Mouse (Mus musculus) kidney, postnatal 0 days (tissue): ENCODE results near the gene Cmpk1. TPM values are rescaled to one million over a fixed set of nuclear protein-coding genes. Genes with fewer than 3 reads are reported as not detected.
A peak's percentile ranks its signal among the peaks of the same experiment; 100 is the strongest.

Experiments
- ATAC-seq: fragments of 200-750 bp; cut with Nextera tagmentation; replicated peaks from 2 replicates; pipeline ENCODE4 v1.8.0; 2017; ENCODE audit warnings: low read depth, moderate number of reproducible peaks, moderate TSS enrichment, moderate library complexity; ENCODE audit not compliant: low FRiP score
- DNase-seq: peaks from one replicate; pipeline ENCODE4 v3.0.0-alpha.2; 2016; ENCODE audit warnings: low spot score
- H3K27ac ChIP-seq: fragments of 300-500 bp; sonication (generic); 2 replicates; pipeline ENCODE4 v1.5.1; 2014; ENCODE audit warnings: mild to moderate bottlenecking
- H3K27me3 ChIP-seq: fragments of 300-500 bp; sonication (generic); 2 replicates; pipeline ENCODE4 v1.6.1; 2014; ENCODE audit warnings: low read length, mixed read lengths; ENCODE audit not compliant: insufficient read depth
- H3K36me3 ChIP-seq: fragments of 300-500 bp; sonication (generic); 2 replicates; pipeline ENCODE4 v1.6.1; 2014; ENCODE audit warnings: low read length, mixed read lengths; ENCODE audit not compliant: insufficient read depth
- H3K4me1 ChIP-seq: fragments of 300-500 bp; sonication (generic); replicated peaks from 2 replicates; pipeline ENCODE4 v1.6.1; 2014; ENCODE audit warnings: antibody characterized with exemption, low read length, mixed read lengths; ENCODE audit not compliant: insufficient read depth
- H3K4me2 ChIP-seq: fragments of 300-500 bp; sonication (generic); 2 replicates; pipeline ENCODE4 v1.6.1; 2014; ENCODE audit warnings: mild to moderate bottlenecking, low read length, moderate library complexity, mixed read lengths
- H3K4me3 ChIP-seq: fragments of 300-500 bp; sonication (generic); replicated peaks from 2 replicates; pipeline ENCODE4 v1.5.1; 2014; ENCODE audit warnings: low read depth, low read length
- H3K9ac ChIP-seq: fragments of 300-500 bp; sonication (generic); 2 replicates; pipeline ENCODE4 v1.6.1; 2014; ENCODE audit warnings: low read depth, low read length
- H3K9me3 ChIP-seq: fragments of 300-500 bp; sonication (generic); replicated peaks from 2 replicates; pipeline ENCODE4 v1.6.1; 2016; ENCODE audit warnings: low read length, inconsistent platforms, mixed read lengths
- CTCF ChIP-seq: IDR thresholded peaks from 2 replicates; pipeline ENCODE4 v1.5.1; 2016; ENCODE audit warnings: antibody characterized with exemption, low read depth, mild to moderate bottlenecking, moderate library complexity
- WGBS: fragments of 180-500 bp; shearing (Covaris S2); extraction: QIAGEN DNeasy Blood & Tissue Kit; methylation state at CpG from one replicate; pipeline ENCODE4 v1.1.7; 2014; 5-methylcytosine and 5-hydroxymethylcytosine counted together
- polyA plus RNA-seq: library from polyadenylated mRNA; unstranded; fragments of >200 nt; fragmentation: Nextera tagmentation; extraction: Ambion mirVana; gene quantifications from 2 replicates; pipeline ENCODE4 v1.2.1, GENCODE M21; 2015

Cmpk1 gene
- polyA plus RNA-seq, 1 experiment from 2014 or later, result 132 TPM

DNA sequence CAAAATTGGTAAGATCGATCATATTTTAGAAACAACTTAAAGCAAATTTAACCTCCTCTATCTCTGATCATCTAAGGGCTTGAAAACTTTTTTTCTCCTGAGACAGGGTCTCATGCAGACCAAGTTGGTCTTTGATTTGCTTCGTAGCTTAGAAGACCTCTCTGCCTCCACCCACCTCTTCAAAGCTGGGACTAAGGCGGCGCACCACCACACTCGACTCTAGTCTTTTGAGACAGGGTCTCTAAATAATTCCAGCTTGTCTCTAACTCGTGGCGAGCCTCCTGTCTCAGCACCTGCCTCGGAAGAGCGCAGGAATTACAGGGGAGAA is 12.4 kb upstream of the Cmpk1 start:
- no peaks in the 10 kb centered on the region; the same call in 1 of the 2 replicates for H3K4me1 ChIP-seq
- no peaks in the 10 kb centered on the region for H3K27me3 ChIP-seq
- H3K9ac ChIP-seq, result peak overlapping the region; percentile 60
- no peak for DNase-seq
- TF ChIP-seq CTCF, result no peak
- ATAC-seq, result no peak
- 8% methylated on average over 9 of the region's 9 CpGs for WGBS
- H3K4me2 ChIP-seq, result peak overlapping the region; percentile 80
- peak overlapping the region; percentile 51 for H3K4me3 ChIP-seq
- H3K27ac ChIP-seq, result peak overlapping the region; percentile 92
- no peaks in the 10 kb centered on the region for H3K36me3 ChIP-seq
- H3K9me3 ChIP-seq, result no peaks in the 10 kb centered on the region

DNA sequence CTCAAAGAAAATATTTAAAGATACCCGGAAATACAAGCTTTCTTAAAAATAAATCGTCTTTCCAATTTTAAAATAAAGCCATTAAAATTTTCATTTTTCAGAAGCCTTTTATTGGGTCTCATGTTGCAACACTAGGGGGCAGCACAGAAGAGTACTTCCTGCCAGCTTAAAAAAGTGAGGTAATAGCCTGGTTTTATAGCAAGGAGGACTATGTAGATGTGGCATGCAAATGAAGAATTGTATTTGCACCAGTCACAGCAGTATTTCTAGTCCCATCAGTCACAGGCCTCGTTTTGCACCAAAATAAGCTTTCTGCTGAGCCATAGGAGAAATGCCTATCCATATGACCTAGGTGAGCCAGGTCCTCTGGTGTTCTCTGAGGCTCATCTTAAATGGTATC is 10.0 kb upstream of the Cmpk1 start:
- DNase-seq (peak; percentile 46), ATAC-seq (no peak)
- Histone ChIP-seq H3K27ac (no peak overlapping the region), H3K4me2 (no peak overlapping the region), H3K4me1 (no peaks in the 10 kb centered on the region; the same call in 1 of the 2 replicates), H3K9ac (no peak overlapping the region), H3K36me3 (no peaks in the 10 kb centered on the region), H3K9me3 (no peaks in the 10 kb centered on the region), H3K27me3 (no peaks in the 10 kb centered on the region), H3K4me3 (no peak overlapping the region)
- TF ChIP-seq CTCF, result peak; percentile 65
- 64% methylated on average over 3 of the region's 3 CpGs for WGBS

DNA sequence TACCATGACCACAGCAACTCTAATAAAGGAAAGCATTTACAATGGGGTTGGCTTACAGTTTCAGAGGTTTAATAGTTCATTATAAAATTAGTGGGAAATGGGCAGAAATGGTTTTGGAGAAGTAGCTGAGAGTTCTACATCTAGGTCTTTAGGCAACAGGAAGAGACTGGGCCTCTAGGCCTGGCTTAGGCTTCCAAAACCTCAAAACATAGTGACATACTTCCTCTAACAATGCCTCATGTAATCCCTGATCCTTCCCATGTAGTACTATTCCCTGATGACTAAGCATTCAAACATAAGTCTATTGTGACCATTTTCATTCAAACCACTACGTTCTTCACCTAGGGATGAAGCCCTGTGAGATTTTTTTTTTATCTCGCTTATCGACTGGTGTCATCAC is 7.2 kb upstream of the Cmpk1 start:
- ATAC-seq (no peak), DNase-seq (no peak)
- no peaks in the 10 kb centered on the region for H3K36me3 ChIP-seq
- no peaks in the 10 kb centered on the region for H3K9me3 ChIP-seq
- WGBS, result 87% methylated on average over 3 of the region's 3 CpGs
- no peak overlapping the region for H3K4me3 ChIP-seq
- no peaks in the 10 kb centered on the region for H3K27me3 ChIP-seq
- H3K4me2 ChIP-seq, result no peak overlapping the region
- no peak overlapping the region for H3K9ac ChIP-seq
- no peak overlapping the region for H3K27ac ChIP-seq
- no peaks in the 10 kb centered on the region for H3K4me1 ChIP-seq
- TF ChIP-seq CTCF, result no peak

DNA sequence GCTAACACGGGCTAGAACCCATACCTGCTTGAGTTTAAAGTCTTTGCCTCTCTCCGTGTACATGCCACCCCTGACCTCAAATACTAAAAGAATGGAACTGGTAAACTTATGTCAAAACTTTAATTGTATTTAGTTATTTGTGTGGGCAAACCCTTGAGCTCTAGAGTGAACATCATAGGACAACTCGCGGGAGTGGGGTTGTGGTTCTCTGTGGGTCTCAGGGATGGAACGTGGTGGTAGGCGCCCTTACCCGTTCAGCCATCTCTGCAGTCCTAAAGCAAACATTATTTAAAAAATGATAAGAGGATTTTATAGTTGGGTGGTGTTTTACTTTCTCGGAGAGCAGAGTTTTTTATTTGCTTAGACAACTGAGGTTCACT is 840 bp downstream of the Cmpk1 start:
- Histone ChIP-seq H3K27me3 (no peaks in the 10 kb centered on the region), H3K4me3 (peak overlapping the region; percentile 87), H3K9me3 (no peaks in the 10 kb centered on the region), H3K9ac (peak overlapping the region; percentile 94), H3K27ac (peak overlapping the region; percentile 99), H3K4me1 (peaks cover 3% of the 10 kb centered on the region; the same call in 1 of the 2 replicates), H3K4me2 (peak overlapping the region; percentile 71), H3K36me3 (no peaks in the 10 kb centered on the region)
- no peak for TF ChIP-seq CTCF
- DNase-seq (peak; percentile 27), ATAC-seq (no peak)
- WGBS, result under 1% methylated on average over 8 of the region's 8 CpGs

DNA sequence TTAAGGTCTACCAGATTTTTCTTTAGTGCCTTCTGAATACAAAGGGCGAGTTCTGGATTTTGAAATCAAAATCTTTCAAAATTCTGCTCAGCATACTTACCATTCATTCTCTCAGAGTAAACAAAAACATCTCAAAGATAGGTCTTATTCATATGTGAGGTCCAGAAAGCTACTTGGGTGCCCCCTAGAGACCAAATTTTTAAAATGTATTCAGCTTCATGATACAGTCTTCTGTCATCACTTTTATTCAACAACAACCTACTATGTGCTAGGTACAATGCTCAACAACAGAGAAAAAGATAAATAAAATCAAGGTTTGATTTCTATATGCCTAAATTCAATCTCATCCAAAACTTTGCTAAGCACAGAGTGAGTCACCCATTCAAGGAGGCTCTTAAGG is 4.0 kb downstream of the Cmpk1 start:
- no peak for ATAC-seq
- Histone ChIP-seq H3K4me1 (peaks cover 3% of the 10 kb centered on the region; the same call in 1 of the 2 replicates), H3K27ac (no peak overlapping the region), H3K9me3 (no peaks in the 10 kb centered on the region), H3K9ac (no peak overlapping the region), H3K27me3 (no peaks in the 10 kb centered on the region), H3K36me3 (no peaks in the 10 kb centered on the region), H3K4me2 (no peak overlapping the region), H3K4me3 (no peak overlapping the region)
- peak; percentile 31 for DNase-seq
- peak; percentile 59 for TF ChIP-seq CTCF
- WGBS, result 91% methylated on average over 1 of the region's 1 CpGs

DNA sequence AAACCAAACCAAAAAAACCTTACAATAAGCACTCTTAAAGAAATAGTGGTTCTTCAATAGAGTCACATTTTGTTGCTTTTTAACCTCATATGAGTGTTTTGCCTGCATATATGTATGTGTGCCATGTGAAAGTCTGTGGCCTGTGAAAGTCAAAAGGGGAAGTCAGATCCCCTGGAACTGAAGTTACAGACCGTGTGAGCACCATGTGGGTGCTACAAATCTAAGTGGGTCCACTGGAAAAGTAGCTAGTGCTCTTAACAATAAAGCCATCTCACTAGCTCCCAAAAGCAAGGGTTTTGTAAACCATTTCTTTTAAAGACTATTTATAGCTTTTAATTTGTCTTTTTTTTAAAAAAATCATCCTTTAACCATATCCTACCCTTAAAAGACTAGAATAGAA is 4.4 kb downstream of the Cmpk1 start:
- no peaks in the 10 kb centered on the region for H3K9me3 ChIP-seq
- H3K4me2 ChIP-seq, result no peak overlapping the region
- H3K27me3 ChIP-seq, result no peaks in the 10 kb centered on the region
- peaks cover 3% of the 10 kb centered on the region; the same call in 1 of the 2 replicates for H3K4me1 ChIP-seq
- H3K27ac ChIP-seq, result no peak overlapping the region
- DNase-seq (no peak), ATAC-seq (no peak)
- H3K9ac ChIP-seq, result no peak overlapping the region
- whole genome bisulfite sequencing, result 96% methylated on average over 1 of the region's 1 CpGs
- H3K36me3 ChIP-seq, result no peaks in the 10 kb centered on the region
- TF ChIP-seq CTCF, result no peak
- H3K4me3 ChIP-seq, result no peak overlapping the region

DNA sequence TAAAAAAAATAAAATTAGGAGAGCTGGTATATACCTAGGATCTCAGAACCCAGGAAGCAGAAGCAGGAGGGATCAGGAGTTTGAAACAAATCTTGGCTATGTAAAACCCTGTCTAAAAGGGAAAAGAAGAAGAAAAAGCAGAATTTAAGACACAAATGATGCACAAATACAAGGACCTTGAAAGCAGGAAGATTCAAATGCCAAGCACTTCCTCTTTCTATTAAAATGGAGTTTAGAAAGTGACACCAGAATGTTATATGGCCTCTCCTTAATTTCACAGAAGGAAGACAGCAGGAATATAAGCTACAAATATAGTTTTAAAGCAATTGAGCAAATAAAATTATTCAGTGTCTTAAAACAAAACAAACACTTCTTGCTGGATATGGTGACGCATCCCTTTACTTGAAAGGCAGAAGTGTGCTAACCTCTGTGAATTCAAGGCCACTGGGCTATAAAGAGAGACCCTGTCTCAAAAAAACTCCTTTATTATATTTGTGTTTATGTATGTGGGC is 13.8 kb downstream of the Cmpk1 start:
- DNase-seq (no peak), ATAC-seq (no peak)
- no peak for TF ChIP-seq CTCF
- no peaks in the 10 kb centered on the region for H3K9me3 ChIP-seq
- H3K9ac ChIP-seq, result no peak overlapping the region
- WGBS, result 87% methylated on average over 1 of the region's 1 CpGs
- H3K4me3 ChIP-seq, result no peak overlapping the region
- no peaks in the 10 kb centered on the region for H3K27me3 ChIP-seq
- peaks cover 7% of the 10 kb centered on the region; the same call in 1 of the 2 replicates for H3K36me3 ChIP-seq
- H3K27ac ChIP-seq, result no peak overlapping the region
- H3K4me1 ChIP-seq, result no peaks in the 10 kb centered on the region
- H3K4me2 ChIP-seq, result no peak overlapping the region
